Mouse (Mus musculus): Measurements from ENCODE around the gene Nr2f6. TPM values are rescaled to one million over a fixed set of nuclear protein-coding genes. Genes with fewer than 3 reads are reported as not detected.

Nr2f6 gene
- 15.0 and 18.0 TPM in 2 replicates for polyA plus RNA-seq (2012; rRNA removed)

GRCm38 (mm10) chr8:71381421-71381970, at the start of gene Nr2f6:
Nr2f6 (minus strand) TSS chr8:71381960.

GRCm38 (mm10) chr8:71405401-71406098, 23.8 kb upstream of the Nr2f6 start, which contains the start of gene Ankle1:
Ankle1 (plus strand) TSS chr8:71406010.

GRCm38 (mm10) chr8:71396639-71397305, 15.0 kb upstream of the Nr2f6 start, which contains the start of gene Babam1:
Babam1 (plus strand) TSS chr8:71396861.

GRCm38 (mm10) chr8:71395629-71396028, 13.9 kb upstream of the Nr2f6 start, which contains the start of gene Ushbp1:
Ushbp1 (minus strand) TSS chr8:71395802.

GRCm38 (mm10) chr8:71371236-71371848, 10.4 kb downstream of the Nr2f6 start, which contains the start of gene Ocel1:
Ocel1 (plus strand) TSS chr8:71371298.

GRCm38 (mm10) chr8:71366771-71367528, 14.8 kb downstream of the Nr2f6 start, which contains the start of gene Use1:
Use1 (plus strand) TSS chr8:71366848.

Other genes with a start within 250 kb of the Nr2f6 start
- 5.3 and 6.7 TPM in 2 replicates for gene Myo9b, start 109.2 kb downstream of the Nr2f6 start, polyA plus RNA-seq (2012; rRNA removed)
- 24.5 and 24.8 TPM in 2 replicates for gene Haus8, start 109.0 kb downstream of the Nr2f6 start, polyA plus RNA-seq (2012; rRNA removed)
- 53.8 and 56.8 TPM in 2 replicates for gene Use1, start 15.1 kb downstream of the Nr2f6 start, polyA plus RNA-seq (2012; rRNA removed)
- gene Ocel1, start 10.7 kb downstream of the Nr2f6 start, polyA plus RNA-seq (2012; rRNA removed) = 3.0 and 3.1 TPM in 2 replicates
- 3.0 and 3.2 TPM in 2 replicates for gene Ushbp1, start 13.8 kb upstream of the Nr2f6 start, polyA plus RNA-seq (2012; rRNA removed)
- 51.3 and 56.2 TPM in 2 replicates for gene Babam1, start 14.9 kb upstream of the Nr2f6 start, polyA plus RNA-seq (2012; rRNA removed)
- 45.6 and 52.2 TPM in 2 replicates for gene Ankle1, start 24.1 kb upstream of the Nr2f6 start, polyA plus RNA-seq (2012; rRNA removed)
- gene Abhd8, start 81.7 kb upstream of the Nr2f6 start, polyA plus RNA-seq (2012; rRNA removed) = 6.4 and 6.5 TPM in 2 replicates
- 39.4 and 44.7 TPM in 2 replicates for gene Mrpl34, start 83.0 kb upstream of the Nr2f6 start, polyA plus RNA-seq (2012; rRNA removed)
- 21.8 and 25.0 TPM in 2 replicates for gene Dda1, start 87.2 kb upstream of the Nr2f6 start, polyA plus RNA-seq (2012; rRNA removed)
- 1.3 and 1.8 TPM in 2 replicates for gene Ano8, start 104.0 kb upstream of the Nr2f6 start, polyA plus RNA-seq (2012; rRNA removed)
- gene Gtpbp3, start 106.1 kb upstream of the Nr2f6 start, polyA plus RNA-seq (2012; rRNA removed) = 8.4 and 8.9 TPM in 2 replicates
- gene Plvap, start 129.8 kb upstream of the Nr2f6 start, polyA plus RNA-seq (2012; rRNA removed) = 15.8 TPM in 2 replicates
- 0.12 and 0.18 TPM in 2 replicates for gene Ccdc194, start 143.8 kb upstream of the Nr2f6 start, polyA plus RNA-seq (2012; rRNA removed)
- 47.6 and 62.9 TPM in 2 replicates for gene Bst2, start 155.5 kb upstream of the Nr2f6 start, polyA plus RNA-seq (2012; rRNA removed)
- 24.0 and 26.3 TPM in 2 replicates for gene Mvb12a, start 161.0 kb upstream of the Nr2f6 start, polyA plus RNA-seq (2012; rRNA removed)
- 0.17 and 0.28 TPM in 2 replicates for gene Tmem221, start 176.9 kb upstream of the Nr2f6 start, polyA plus RNA-seq (2012; rRNA removed)
- gene Nxnl1, start 184.6 kb upstream of the Nr2f6 start, polyA plus RNA-seq (2012; rRNA removed) = not detected in 2 replicates
- 1.6 and 1.9 TPM in 2 replicates for gene Slc27a1, start 186.9 kb upstream of the Nr2f6 start, polyA plus RNA-seq (2012; rRNA removed)
- gene Pgls, start 210.2 kb upstream of the Nr2f6 start, polyA plus RNA-seq (2012; rRNA removed) = 40.2 and 45.8 TPM in 2 replicates
- gene Fam129c, start 215.7 kb upstream of the Nr2f6 start, polyA plus RNA-seq (2012; rRNA removed) = 0.89 and 1.0 TPM in 2 replicates
- gene Colgalt1, start 229.0 kb upstream of the Nr2f6 start, polyA plus RNA-seq (2012; rRNA removed) = 30.1 and 32.1 TPM in 2 replicates